8 mouse cellular contexts compared by ENCODE assay signal in the genomic region with DNA sequence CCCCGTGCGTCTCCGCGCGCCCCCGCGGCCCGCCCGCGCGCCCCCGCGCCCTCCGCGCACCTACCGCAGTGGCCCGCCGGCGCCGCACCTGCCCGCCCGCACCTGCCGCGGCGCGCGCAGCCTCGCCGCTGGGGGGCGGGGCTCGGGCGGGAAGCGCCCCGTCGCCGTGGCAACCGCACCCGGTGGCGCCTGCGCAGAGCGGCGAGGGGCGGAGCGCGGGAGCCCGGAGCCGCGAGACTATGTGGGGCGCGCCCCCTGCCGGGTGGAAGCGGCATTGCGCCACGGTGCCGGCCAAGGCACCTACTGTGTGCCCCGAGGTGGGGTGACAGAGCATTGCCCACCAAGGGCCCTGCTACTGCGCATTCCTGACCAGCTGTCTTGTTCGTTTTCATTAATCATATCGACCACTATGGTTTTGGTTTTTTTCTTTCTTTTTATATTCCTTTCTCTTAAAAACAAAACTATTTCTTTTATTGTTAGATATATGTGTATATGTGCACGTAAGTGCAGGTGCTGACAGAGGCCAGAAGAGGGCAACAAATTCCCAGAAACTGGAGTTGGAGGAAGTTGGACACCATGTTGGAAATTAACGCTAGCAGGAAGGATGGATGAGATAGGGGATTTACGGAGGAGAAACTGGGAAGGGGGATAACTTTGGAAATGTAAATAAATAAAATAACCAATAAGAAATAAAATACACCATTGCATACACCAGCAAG. TPM values are rescaled to one million over a fixed set of nuclear protein-coding genes. Genes with fewer than 3 reads are reported as not detected.
DNase-seq lines count a peak whose midpoint lies in the region; ATAC-seq lines count a peak whose summit lies in the region.

A gene (minus strand): TSS at position 90 of the 719 bp plus-strand sequence.

- peaks cover 18% of the 10 kb centered on the region for H3K4me1 ChIP-seq in hindbrain, embryonic 12.5 days

- H3K4me2 ChIP-seq in hindbrain, embryonic 12.5 days (replicated peaks), result peak within 1 kb of the TSS; percentile 96

- 10% methylated on average over 48 of the region's 62 CpGs for whole genome bisulfite sequencing in hindbrain, embryonic 12.5 days

- ATAC-seq in hindbrain, embryonic 12.5 days (ENCODE audit: low FRiP score), result peak; percentile 32; the same call in 1 of the 2 replicates

- no peaks in the 10 kb centered on the region for H3K9me3 ChIP-seq in hindbrain, embryonic 12.5 days (replicated peaks)

- peak; percentile 80 for DNase-seq in R1 (ENCODE audit: low read depth, low spot score)
- peak; percentile 21 for DNase-seq in cerebellum, adult 9-11 months
- peak; percentile 67 to 70 for DNase-seq in frontal cortex, postnatal 36 days (ENCODE audit: low spot score in 2 of 2)
- DNase-seq in layer of hippocampus, postnatal 25 days (ENCODE audit: extremely low spot score in 1 of 2, low spot score in 1 of 2), result peak; percentile 74 to 87
- peak; percentile 83 for DNase-seq in lung, postnatal 10 days
- peak; percentile 85 for DNase-seq in ovary, postnatal 36 days (ENCODE audit: low spot score)
- DNase-seq in urinary bladder, postnatal 10 days (ENCODE audit: low spot score), result peak; percentile 52

- peak within 1 kb of the TSS; percentile 67 for H3K9ac ChIP-seq in hindbrain, embryonic 12.5 days

- H3K27me3 ChIP-seq in hindbrain, embryonic 12.5 days, result peaks cover 12% of the 10 kb centered on the region

- H3K27ac ChIP-seq in hindbrain, embryonic 12.5 days, result no peak within 1 kb of the TSS

- no peaks in the 10 kb centered on the region for H3K36me3 ChIP-seq in hindbrain, embryonic 12.5 days

- peak within 1 kb of the TSS; percentile 54 for H3K4me3 ChIP-seq in hindbrain, embryonic 12.5 days

RNA-seq across cellular contexts. Expression of the gene that starts here (rescaled TPM):
- 3.6 and 4.5 TPM in 2 replicates for polyA plus RNA-seq in hindbrain, embryonic 12.5 days (2016; fragmentation: Nextera tagmentation; extraction: Ambion mirVana)
- 10 to 100 TPM; 61.2 to 64.5 TPM for total RNA-seq in layer of hippocampus, postnatal 25 days (2021)

Comparison
In these comparisons a context has a peak if more than half of its experiments do, and no peak if none do; other contexts are left out.
1. DNase-seq: peak in every context shown above with its lines; median percentile 85 in ovary, postnatal 36 days; 83 in lung, postnatal 10 days; 80 in layer of hippocampus, postnatal 25 days; 80 in R1; 68 in frontal cortex, postnatal 36 days; 52 in urinary bladder, postnatal 10 days; 21 in cerebellum, adult 9-11 months.